Mouse (Mus musculus): ENCODE measurements around the gene 1810049J17Rik. TPM values are rescaled to one million over a fixed set of nuclear protein-coding genes. Genes with fewer than 3 reads are reported as not detected.
A peak's percentile ranks its signal among the peaks of the same experiment; 100 is the strongest.

1810049J17Rik gene
- total RNA-seq, 4 experiments from 2014 or later: 0.72 TPM; not detected in 3

DNA sequence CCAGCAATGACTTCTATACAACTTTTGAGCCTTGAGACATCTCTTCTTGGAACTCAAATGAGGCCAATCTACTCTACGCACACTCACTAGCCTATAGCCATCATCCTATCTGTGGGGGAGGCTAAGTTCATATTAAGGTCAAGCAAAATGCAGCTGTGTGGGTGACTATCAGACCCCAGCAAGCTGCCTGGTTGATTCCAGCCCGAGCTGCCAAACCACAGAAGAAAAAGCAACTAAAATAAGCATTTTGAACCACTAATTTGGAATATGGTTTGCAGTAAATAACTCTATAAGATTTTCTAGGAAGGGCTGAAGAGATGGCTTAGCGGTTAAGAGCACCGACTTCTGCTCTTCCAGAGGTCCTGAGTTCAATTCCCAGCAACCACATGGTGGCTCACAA is 11.0 kb downstream of the 1810049J17Rik start:
- no peak for DNase-seq (ENCODE audit: low spot score in 2 of 2)

DNA sequence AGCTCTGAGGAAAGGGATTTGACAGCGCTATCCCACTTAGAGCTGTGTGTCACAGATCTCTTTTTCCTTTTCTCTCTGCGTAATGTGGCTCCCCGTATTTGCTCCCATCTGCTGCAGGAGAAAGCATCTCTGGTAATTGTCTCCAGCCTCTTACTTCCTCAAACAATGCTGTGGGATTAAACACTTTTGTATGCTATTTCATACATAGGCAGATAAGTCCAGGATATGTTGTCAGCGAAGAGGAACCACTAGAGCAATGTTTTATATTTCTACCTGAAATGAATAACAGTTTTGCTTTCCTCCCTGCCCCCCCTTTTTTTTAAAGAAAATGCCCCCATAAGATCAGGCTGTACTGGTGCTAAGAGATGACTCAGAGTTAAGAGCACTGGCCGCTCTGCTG is 13.2 kb downstream of the 1810049J17Rik start:
- DNase-seq (ENCODE audit: low spot score in 2 of 2): no peak

DNA sequence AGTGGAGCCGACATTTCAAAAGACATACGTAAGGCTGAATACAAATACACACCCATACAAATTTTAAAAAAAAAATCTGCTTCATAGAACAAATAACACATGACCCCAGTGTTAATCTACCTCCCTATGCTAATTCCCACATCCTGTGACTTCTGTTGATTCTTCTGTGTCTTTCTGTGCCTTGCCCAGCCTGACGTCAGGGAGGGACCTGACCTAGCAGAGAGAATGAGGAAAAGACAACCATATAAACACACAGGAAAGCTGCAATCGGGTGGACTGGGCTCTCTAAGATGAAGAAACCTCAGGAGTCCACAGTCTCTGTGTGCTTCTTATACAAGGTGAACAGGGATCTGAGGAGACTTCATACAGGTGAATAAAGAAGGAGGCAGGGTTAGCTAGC is 14.6 kb downstream of the 1810049J17Rik start:
- DNase-seq (ENCODE audit: low spot score in 2 of 2): no peak

DNA sequence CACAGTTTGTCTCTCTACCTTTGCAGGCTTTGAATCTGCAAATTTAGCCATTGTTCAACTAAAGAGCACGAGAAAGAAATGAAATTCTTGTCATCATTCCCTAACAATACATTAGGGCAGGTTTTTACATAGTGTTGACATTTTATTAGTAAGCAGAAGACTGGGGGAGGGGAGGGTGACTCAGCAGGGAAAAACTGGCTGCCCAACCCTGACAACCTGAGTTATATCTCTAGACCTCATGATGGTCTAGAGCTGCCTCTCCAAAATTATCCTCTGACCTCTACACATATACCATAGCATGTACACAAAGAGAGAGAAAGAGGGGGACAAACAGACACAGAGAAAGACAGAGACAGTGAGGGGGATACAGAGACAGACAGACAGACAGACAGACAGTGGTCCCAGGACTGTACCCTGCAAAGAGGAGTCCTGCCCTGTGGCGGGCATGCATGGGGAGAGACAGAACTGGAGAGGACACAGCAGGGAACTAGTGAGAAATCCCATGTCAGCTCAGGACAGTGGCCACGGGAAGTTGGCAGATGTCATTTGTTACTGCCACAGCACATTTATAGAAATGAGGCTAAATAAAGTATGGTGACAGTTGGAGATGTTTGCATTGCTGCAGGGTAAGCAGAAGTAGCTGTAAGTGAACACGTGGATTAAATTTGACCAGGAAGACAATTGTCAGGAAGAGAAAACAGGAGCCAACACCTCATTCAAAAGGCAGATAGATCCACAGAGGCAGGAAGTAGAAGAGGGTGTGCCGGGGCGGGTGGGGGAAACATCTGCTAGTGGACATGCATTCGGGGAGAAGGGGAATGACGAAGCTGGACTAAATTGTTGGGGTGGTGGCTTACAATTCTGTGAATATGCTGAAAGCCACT is 15.3 kb downstream of the 1810049J17Rik start:
- DNase-seq (ENCODE audit: low spot score in 2 of 2): peak in 1 of 2 experiments; percentile 12

DNA sequence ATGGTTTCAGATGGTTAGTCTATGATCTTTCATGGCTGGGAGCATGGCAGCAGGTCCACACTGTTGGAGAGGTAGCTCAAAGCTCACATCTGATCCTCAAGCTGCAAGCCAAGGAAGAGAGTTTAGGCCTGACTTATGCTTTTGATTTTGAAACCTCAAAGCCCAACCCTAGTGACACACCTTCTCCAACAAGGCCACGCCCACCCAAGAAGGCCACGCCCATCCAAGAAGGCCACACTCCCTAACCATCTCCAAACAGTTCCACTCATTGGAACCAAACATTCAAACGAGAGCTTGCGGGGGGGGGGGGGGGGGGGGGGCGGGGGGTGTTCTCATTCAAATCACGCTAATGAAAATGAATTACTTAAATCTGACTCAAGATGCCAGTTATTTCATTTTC is 19.9 kb downstream of the 1810049J17Rik start:
- no peak for DNase-seq (ENCODE audit: low spot score in 2 of 2)

DNA sequence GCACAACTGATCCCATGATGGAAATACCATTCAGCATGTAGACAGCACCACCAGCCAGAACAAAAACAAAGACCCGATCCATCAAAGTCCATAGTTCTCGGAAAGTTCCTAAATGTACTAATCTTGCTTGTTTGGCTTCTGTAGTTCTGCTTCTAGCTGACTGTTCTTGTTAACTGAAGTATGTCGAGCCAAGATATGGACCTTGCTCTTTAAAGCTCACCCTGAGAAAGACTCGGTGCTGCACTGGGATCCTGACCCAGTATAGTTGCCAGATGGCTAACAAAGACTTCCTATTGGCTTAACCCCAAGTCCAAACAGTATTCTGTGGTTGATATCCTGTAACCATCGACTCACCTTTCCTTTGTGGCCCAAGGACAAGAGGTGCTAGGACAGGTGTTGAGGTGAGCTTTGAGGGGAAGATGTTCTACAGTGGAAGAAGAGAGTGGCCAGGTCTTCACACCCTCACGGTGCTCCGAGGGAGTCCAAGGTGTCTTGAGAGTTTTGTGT is 23.4 kb downstream of the 1810049J17Rik start:
- DNase-seq (ENCODE audit: low spot score in 2 of 2): no peak

DNA sequence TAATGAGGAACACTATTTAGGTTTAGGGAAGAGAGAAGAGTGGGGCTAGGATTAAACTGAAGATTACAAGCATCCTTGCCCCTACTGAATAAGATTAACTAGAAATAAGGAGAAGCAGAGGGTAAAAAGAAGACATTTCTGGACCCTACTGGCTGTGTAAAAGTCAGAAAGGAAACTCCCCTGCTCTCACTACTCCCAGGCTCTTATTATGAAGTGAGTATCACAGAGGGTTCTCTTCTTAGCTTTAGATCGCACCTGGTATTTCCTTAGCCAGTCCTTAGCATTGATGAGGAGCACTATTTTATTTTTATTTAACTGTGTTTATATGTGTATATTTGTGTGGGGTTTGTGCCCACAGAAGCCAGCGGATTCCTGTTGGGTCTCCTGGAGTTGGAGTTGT is 25.5 kb downstream of the 1810049J17Rik start:
- no peak for DNase-seq (ENCODE audit: low spot score in 2 of 2)

DNA sequence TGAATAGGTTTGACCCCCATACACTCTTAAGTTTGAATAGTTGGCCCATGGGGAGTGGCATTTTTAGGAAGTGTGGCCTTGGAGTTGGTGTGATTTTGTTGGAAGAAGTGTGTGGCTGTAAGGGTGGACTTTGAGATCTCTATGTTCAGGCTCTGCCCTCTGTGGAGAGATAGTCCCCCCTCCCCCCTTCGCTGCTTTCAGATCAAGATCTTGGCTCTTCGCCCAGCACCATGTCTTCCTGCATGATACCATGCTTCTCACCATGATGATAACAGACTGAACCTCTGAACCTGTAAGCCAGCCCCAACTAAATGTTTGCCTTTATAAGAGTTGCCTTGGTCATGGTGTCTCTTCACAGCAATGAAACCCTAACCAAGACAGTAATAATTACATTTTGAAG is 29.9 kb downstream of the 1810049J17Rik start:
- no peak for DNase-seq (ENCODE audit: low spot score in 2 of 2)

DNA sequence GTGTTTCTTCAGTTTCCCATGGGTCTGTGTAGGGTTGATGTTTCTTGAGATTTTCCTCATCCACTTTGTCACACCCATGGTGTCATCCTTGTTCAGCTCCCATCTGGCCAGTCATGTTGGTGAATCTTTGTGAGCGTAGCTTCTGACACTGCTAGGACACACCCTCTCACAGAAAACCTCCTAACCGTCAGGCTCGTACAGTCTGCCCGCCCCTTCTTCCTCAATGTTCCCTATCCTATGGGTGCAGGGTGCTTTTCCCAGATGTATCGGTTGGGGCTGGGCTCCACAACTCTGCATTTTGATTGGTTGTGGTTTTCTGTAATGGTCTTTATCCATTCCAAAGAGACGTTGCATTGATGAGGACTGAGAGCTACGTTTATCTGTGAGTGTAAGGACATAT is 31.4 kb downstream of the 1810049J17Rik start:
- no peak for DNase-seq (ENCODE audit: low spot score in 2 of 2)

DNA sequence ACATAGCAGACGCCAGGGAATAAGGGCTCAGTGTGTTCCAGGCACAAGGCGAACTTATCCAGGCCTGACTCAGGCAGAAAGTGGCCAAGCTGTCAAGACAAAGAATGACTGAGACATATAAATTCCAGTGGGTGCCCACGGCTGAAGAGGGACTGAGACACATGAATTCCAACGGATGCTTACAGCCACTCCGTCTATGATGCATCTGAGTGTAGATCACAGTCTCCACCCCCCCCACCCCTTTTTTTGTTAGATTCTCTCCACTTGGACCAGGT is 36.2 kb downstream of the 1810049J17Rik start:
- no peak for DNase-seq (ENCODE audit: low spot score in 2 of 2)

DNA sequence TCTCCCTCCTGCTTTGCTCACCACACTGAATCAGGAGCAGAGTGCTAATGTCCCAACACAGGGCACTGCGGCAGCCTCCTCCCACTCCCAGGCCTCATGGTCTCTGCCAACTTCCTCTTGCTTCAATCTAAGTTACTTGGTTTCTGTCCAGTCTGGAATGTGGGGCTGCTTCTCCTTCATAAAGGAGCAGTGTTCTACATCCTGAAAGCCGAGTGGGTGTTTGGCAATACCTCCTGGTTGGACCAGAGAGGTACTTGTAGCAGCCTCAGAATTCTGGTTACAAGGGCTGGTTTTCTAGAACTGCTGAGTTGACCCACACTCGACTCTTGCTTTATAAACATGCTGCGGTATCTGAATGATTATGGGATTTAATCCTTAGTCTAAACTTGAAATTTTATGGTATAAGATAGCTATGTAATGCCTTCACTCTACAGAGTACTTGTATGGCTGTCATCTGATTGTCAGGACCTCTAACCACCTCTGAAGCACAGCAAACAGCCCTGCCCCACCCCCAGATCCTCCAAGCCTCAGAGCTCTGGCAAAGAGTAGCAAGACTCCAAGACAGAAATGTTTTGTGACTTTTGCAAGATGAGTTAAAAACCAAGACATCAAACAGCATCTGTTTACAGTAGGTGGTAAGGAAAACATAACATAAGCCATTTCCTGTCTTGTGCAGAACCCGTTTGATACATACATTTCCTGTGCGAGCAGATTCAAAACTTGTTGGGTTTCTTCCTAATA is 36.7 kb downstream of the 1810049J17Rik start:
- DNase-seq (ENCODE audit: low spot score in 2 of 2): no peak

DNA sequence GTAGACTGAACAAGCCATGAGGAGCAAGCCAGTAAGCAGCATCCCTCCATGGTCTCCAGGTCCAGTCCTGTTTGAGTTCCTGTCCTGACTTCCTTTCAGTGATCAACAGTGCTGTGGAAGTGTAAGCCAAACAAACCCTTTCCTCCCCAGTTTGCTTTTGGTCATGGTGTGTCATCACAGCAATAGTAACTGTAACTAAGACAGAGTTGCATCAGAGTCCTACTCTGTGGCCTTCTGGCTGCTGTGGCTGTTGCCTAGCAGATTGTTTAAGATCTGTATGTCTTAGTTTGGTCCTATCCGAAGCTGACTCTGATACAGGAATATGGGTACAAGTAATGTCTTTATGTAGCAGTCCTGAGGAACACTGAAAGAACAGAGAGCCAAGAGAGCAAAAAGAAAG is 41.9 kb downstream of the 1810049J17Rik start:
- DNase-seq (ENCODE audit: low spot score in 2 of 2): no peak

DNA sequence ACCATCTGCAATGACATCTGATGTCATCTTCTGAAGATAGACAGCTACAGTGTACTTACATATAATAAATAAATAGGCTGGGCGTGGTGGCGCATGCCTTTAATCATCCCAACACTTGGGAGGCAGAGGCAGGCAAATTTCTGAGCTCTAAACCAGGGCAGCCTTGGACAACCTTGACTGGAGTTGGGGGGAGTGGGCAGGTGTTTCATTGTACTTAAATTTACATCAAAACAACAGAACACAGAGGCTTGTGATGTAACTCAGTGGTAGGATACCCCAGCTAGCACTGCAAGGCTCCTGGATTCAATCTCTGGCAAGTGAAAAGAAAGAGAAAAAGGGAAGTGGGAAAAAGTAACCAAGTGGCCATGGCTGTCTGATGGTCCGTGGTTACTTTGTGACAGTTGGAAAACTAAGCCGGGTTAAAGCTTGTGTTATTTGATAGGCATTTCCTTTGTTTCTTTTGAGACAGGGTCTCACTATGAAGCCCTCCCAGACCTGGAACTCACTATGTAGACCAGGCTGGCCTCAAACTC is 46.5 kb downstream of the 1810049J17Rik start:
- no peak for DNase-seq (ENCODE audit: low spot score in 2 of 2)

DNA sequence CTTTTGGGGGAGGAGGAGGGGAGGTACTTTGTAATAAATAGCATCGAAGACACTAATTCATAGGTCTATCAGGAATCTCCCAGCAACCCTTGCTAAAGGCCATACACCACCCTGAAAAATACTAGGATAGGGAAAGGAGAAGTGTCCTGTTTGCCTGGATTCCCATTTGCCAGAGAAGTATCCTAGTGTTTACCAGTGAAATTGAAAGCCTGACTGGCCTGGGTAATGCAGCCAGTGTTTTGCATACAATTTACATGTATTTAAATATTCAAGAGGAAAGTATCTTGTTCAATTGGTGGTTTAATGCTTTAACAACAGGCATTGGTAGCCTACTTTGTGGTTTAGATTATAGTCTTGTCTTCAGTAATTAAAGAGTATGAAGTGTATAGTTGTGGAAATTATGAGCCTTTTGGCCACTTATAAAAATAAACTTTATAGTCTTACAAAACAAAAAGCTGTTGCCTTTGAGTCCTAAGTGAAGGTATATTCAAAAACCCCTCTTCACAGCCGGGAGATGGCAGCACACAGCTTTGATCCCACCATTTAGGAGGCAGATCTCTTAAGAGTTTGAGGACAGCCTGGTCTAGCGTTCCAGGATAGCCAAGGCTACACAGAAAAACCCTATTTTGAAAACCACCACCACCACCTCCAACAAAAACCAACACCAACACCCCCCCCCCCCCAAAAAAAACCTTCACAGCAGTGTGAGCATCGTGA is 47.5 kb downstream of the 1810049J17Rik start:
- DNase-seq (ENCODE audit: low spot score in 2 of 2): no peak

DNA sequence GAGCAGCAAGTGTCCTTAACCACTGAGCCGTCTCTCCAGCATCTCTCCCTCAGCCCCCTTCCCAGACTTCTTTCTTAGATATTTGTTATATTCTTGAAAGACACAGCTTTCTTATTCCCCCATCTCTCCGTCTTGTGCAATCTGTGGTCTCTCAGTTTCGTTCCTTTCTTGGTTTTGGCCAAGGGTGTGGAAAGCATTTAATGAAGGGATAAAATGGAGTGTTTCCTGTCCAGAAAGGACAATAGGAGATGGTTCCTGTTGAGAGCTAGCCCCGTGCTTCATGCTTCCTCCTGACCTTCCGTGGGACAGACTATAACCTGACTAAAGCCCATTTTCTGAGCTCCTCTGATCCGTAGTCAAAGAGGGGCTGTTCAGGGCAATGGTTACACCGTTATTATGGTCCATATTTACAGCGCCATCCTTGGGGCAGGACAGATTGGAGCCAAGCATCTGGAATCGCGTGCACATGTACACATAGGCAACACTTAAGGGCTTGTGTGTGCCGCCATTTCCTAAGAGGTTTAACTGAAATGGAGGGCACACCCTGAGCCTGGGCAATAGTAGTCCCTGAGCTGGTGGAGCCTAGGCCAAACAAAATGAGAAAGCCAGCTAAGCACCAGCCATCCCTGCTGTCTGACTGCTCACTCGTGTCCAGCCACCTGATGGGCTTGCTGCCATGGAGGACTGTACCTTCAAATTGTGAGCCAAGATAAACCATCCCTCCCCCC is 48.2 kb downstream of the 1810049J17Rik start:
- DNase-seq (ENCODE audit: low spot score in 2 of 2): no peak

Other genes starting within 250 kb of the 1810049J17Rik start
- 10 to 100 TPM; 59.0 to 80.1 (median 65.6) TPM for gene Zfr, start 204.1 kb downstream of the 1810049J17Rik start, total RNA-seq (2022)
- gene Mtmr12, start 116.9 kb downstream of the 1810049J17Rik start, total RNA-seq (2022): 1 to 10 TPM; 2.7 to 4.6 (median 3.7) TPM
- 10 to 100 TPM; 66.2 to 86.7 (median 75.1) TPM for gene Golph3, start 449 bp downstream of the 1810049J17Rik start, total RNA-seq (2022)

All from gastrocnemius, adult 8-10 months (tissue).